Mouse (Mus musculus) spleen, adult 2 months (tissue): ENCODE measurements at regions not wholly inside any gene's neighbourhood (a gene's known extent, or its start where the extent isn't known, plus 50 kb on each side); places are given as distances from the start of the nearest gene placed in this dataset.
A peak's percentile ranks its signal among the peaks of the same experiment; 100 is the strongest.

Source experiments
- DNase-seq, 2 experiments: peaks; one replicate each; pipeline versions ENCODE4 v3.0.0 to v3.0.0-alpha.2; 2012 to 2021; ENCODE audit warnings: low spot score in 2 of 2, low read depth in 1 of 2
- H3K27ac ChIP-seq: fragments of 200-500 bp; 2 replicates; pipeline ENCODE4 v1.5.1; 2012; ENCODE audit warnings: low read length, inconsistent platforms; ENCODE audit not compliant: insufficient read depth
- H3K27me3 ChIP-seq: fragments of 200-500 bp; 2 replicates; pipeline ENCODE4 v1.6.1; 2012; ENCODE audit warnings: mild to moderate bottlenecking, moderate library complexity, low read length, inconsistent platforms; ENCODE audit not compliant: control insufficient read depth, insufficient read depth
- H3K36me3 ChIP-seq: fragments of 200-500 bp; 2 replicates; pipeline ENCODE4 v1.6.1; 2012; ENCODE audit warnings: mild to moderate bottlenecking, low read length, inconsistent platforms; ENCODE audit not compliant: control insufficient read depth, insufficient read depth
- H3K4me1 ChIP-seq: fragments of 200-500 bp; 2 replicates; pipeline ENCODE4 v1.6.1; 2011; ENCODE audit warnings: inconsistent platforms; ENCODE audit not compliant: control insufficient read depth, insufficient read depth, insufficient read length
- H3K4me3 ChIP-seq: fragments of 200-500 bp; 2 replicates; pipeline ENCODE4 v1.5.1; 2011; ENCODE audit warnings: mild to moderate bottlenecking, inconsistent platforms; ENCODE audit not compliant: insufficient read depth, insufficient read length; ENCODE audit errors: extremely low read depth
- CTCF ChIP-seq: fragments of 200-500 bp; IDR thresholded peaks from 2 replicates; pipeline ENCODE4 v1.5.1; 2011; ENCODE audit warnings: mild to moderate bottlenecking, inconsistent platforms; ENCODE audit not compliant: insufficient read depth, insufficient read length, insufficient replicate concordance; ENCODE audit errors: extremely low read depth
- POLR2A ChIP-seq: fragments of 200-500 bp; IDR thresholded peaks from 2 replicates; pipeline ENCODE4 v1.6.1; 2011; ENCODE audit warnings: low read depth, low read length, inconsistent platforms
- WGBS: fragments of 180-500 bp; shearing (Covaris S2); methylation state at CpG from one replicate; pipeline ENCODE4 v1.1.7; 2018; 5-methylcytosine and 5-hydroxymethylcytosine counted together

DNA sequence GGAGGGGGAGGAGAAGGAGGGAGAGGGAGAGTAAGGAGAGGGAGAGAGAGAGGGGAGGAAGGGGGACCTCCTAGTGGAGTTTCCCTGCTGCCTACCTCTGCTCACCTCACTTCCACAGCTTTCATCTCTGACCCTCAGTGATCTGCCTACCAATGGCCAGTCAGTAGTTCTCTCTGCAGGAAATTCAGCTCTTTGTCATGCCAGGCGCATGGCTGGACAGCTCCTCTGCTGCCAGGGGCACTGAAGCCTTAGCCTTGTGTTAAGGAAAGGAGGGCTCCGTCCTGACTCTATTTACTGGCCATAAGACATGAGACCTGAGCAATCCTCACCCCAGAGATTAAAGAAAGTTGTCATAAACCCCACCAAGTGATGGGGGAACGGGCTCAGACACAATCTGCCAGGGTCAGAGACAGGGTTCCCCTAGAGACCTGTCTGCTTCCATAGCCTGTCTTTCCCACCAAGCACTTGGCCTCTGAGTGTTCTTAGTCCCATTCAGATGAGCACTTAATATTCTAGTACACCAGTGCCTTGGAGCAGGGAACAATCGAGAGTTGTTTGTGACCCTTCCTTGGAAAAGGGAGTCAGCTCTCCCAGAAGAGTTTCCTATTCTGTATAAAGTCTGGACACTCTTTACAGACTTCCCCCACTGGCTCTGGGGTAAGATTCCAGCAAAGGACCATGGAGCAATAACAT lies 65.9 kb upstream of the Ppp2r5a start:
- H3K36me3 ChIP-seq: no peaks in the 10 kb centered on the region
- 0 out of 2 replicates have a peak, but pooled peaks cover 3% of the 10 kb centered on the region for H3K4me1 ChIP-seq
- H3K4me3 ChIP-seq: no peak overlapping the region
- no peaks in the 10 kb centered on the region for H3K27me3 ChIP-seq
- 85% methylated on average over 4 of the region's 4 CpGs for WGBS
- H3K27ac ChIP-seq: no peak overlapping the region
- no peak for DNase-seq
- TF ChIP-seq CTCF: no peak
- TF ChIP-seq POLR2A: no peak

DNA sequence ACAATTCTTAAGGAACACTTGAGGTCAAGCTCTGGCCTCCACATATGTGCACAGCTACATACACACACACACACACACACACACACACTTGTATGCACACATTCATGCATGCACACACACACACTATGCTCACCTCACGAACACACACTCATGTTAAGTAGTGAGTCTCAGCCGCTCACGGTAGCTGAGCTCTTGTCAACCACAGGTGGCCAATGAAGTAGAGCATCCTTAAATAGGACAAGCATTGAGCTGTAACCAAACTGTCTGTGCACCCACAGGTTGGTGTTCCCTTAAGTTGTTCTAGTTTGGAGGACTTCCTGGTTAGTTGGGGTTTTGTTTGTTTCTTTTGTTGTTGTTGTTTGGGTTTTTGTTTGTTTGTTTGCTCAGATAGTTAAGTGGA lies 63.2 kb upstream of the Ppp2r5a start:
- no peak for DNase-seq
- no peak overlapping the region for H3K4me3 ChIP-seq
- no peaks in the 10 kb centered on the region for H3K27me3 ChIP-seq
- H3K27ac ChIP-seq: no peak overlapping the region
- TF ChIP-seq CTCF: no peak
- TF ChIP-seq POLR2A: no peak
- 36% methylated on average over 3 of the region's 3 CpGs for WGBS
- H3K4me1 ChIP-seq: 0 out of 2 replicates have a peak, but pooled peaks cover 3% of the 10 kb centered on the region
- no peaks in the 10 kb centered on the region for H3K36me3 ChIP-seq

DNA sequence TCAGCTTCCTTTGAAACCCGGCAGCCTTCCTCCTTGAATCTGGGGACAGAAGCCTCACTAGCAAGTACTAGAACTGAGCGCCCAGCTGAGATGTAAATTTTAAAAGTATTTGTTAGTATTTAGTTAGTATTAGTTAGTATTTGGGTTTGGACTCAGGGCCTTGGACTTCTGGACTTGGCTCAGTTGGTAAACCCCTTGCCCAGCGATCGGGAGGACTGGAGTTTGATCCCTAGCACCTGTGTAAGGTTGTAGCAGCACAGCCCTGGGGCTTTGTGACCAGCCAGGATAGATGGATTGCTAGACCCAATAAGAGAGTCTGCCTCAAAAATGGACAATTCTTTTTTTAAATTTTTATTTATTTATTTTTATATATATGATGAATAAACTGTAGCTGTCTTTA lies 62.7 kb upstream of the Ppp2r5a start:
- Histone ChIP-seq H3K27ac (no peak overlapping the region), H3K4me1 (0 out of 2 replicates have a peak, but pooled peaks cover 3% of the 10 kb centered on the region), H3K27me3 (no peaks in the 10 kb centered on the region), H3K36me3 (no peaks in the 10 kb centered on the region), H3K4me3 (no peak overlapping the region)
- no peak for DNase-seq
- TF ChIP-seq POLR2A (no peak), CTCF (no peak)
- 91% methylated on average over 4 of the region's 4 CpGs for WGBS

DNA sequence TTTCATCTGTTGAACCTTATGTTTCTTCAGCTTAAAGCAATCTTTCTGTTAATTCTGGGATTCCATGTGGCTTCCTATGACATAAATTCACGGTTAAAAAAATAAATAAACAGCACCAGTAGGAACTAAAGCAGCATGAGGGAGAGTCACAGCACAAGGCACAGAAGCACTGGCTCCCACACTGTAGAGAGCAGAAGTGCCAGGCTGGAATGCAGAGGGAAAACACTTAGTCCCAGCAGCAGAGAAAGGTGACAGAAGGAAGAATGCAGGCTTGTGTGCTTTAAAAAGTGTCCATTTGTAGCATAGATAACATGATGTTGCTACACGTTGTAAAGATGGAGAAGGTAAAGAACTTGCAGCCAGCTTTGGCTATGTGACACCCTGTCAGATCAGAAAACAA lies 62.1 kb upstream of the Ppp2r5a start:
- 0 out of 2 replicates have a peak, but pooled peaks cover 3% of the 10 kb centered on the region for H3K4me1 ChIP-seq
- no peak overlapping the region for H3K27ac ChIP-seq
- TF ChIP-seq CTCF: no peak
- no peak overlapping the region for H3K4me3 ChIP-seq
- no peak for DNase-seq
- WGBS: 67% methylated on average over 2 of the region's 2 CpGs
- H3K36me3 ChIP-seq: no peaks in the 10 kb centered on the region
- no peaks in the 10 kb centered on the region for H3K27me3 ChIP-seq

DNA sequence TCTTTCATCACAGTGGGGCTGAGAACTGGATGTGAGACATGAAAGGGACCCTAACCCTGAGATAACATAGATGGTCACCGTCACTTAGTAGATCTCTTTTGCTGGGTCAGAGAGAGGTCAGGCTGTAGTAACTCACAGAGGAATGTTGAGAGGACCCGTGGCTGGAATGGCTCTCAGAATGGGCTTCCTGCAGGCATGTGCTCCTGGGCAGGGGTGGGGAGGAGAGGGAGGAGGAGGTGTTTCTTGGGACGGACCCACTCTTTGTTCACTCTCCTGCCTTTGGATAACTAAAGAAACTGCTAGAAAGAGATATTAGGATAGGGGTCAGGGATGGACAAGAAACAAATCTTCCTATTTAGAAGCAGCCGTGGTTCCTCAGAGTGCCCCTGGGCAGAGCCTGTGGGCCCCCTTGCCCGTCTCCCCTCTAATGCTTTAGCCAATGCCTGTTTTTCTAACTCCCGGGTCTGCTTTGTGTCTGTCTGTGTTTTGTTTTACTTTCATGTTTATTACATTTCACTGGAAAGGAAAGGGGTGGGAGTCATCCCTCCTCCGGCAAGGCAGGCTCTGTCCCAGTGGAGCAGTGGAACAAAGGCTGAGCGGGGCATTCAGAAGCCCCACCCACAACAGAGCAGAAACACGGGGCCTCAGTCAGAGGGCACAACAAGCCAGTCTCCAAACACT lies 58.9 kb upstream of the Ppp2r5a start:
- no peak for DNase-seq
- Histone ChIP-seq H3K4me1 (peaks cover 8% of the 10 kb centered on the region; the same call in 1 of the 2 replicates), H3K27me3 (no peaks in the 10 kb centered on the region), H3K4me3 (no peak overlapping the region), H3K27ac (no peak overlapping the region), H3K36me3 (no peaks in the 10 kb centered on the region)
- WGBS: 69% methylated on average over 9 of the region's 9 CpGs
- no peak for TF ChIP-seq CTCF
- no peak for TF ChIP-seq POLR2A

DNA sequence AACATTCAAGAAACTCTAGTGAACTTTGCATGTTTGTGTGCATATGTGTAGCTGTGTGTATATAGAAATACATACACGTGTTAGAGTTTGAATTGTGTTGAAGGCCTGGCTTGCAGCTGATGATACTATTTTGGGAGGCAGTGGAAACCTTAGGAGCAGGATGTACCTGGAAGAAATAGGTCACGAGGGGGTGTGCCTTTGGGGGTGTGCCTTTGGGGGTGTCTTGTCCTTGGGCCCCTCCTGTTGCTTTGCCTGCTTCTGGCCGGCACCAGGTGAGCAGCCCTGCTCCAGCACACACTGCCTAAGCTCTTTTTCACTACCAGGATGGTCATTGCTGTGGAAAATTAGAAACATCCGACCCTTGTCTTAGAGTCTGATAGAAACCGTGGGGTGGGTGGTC lies 56.0 kb upstream of the Ppp2r5a start:
- H3K4me3 ChIP-seq: no peak overlapping the region
- 67% methylated on average over 5 of the region's 5 CpGs for WGBS

DNA sequence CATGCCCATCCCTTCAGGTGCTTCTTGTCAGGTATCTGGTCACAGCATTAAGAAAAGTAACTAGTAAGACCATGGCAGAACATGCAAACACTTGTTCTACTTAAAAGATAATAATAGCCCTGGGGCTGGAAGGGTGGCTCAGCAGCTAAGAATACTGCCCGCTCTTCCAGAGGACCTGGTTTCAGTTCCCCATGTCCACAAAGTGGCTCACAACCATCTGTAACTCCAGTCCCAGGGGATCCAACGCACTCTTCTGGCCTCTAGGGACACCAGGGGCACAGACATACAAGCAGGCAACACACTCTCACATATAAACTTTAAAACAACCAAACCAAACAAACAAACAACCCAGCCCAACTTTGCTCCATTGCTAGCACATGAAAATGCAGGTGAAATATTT lies 55.2 kb upstream of the Ppp2r5a start:
- Histone ChIP-seq H3K4me1 (peaks cover 6% of the 10 kb centered on the region; the same call in 1 of the 2 replicates), H3K27ac (no peak overlapping the region), H3K27me3 (no peaks in the 10 kb centered on the region), H3K4me3 (no peak overlapping the region), H3K36me3 (no peaks in the 10 kb centered on the region)
- TF ChIP-seq POLR2A: no peak
- no peak for TF ChIP-seq CTCF
- peak; percentile 51 to 66 for DNase-seq
- 43% methylated on average over 2 of the region's 2 CpGs for WGBS

More for the DNA sequence above, 56.0 kb upstream of the Ppp2r5a start:
- no peaks in the 10 kb centered on the region for H3K36me3 ChIP-seq
- peaks cover 6% of the 10 kb centered on the region; the same call in 1 of the 2 replicates for H3K4me1 ChIP-seq
- DNase-seq: no peak
- no peaks in the 10 kb centered on the region for H3K27me3 ChIP-seq
- TF ChIP-seq CTCF (no peak), POLR2A (no peak)
- H3K27ac ChIP-seq: no peak overlapping the region
